Mouse (Mus musculus): ENCODE results near the gene Shld1. TPM values are rescaled to one million over a fixed set of nuclear protein-coding genes. Genes with fewer than 3 reads are reported as not detected.

Shld1 gene
- polyA plus RNA-seq (2021; fragmentation: Nextera tagmentation): 37.5 and 38.3 TPM in 2 replicates
- long read RNA-seq, experiment 1, transcript Shld1-201 (3 exons, 1,076 nt): major isoform, 16 of 21 reads
- long read RNA-seq, experiment 1, partial matches to known transcripts: 2 of 21 reads
- long read RNA-seq, experiment 1, other reads (novel, unspliced or antisense): 3 of 21 reads
- long read RNA-seq, experiment 2, transcript Shld1-201 (3 exons, 1,076 nt): major isoform, 22 of 40 reads
- long read RNA-seq, experiment 2, partial matches to known transcripts: 7 of 40 reads
- long read RNA-seq, experiment 2, other reads (novel, unspliced or antisense): 11 of 40 reads

GRCm38 (mm10) chr2:132686756-132687737 is at the start of gene Shld1:
Gene Shld1, plus strand, starts transcription at chr2:132686931.

GRCm38 (mm10) chr2:132780978-132781377 is 94.2 kb downstream of the Shld1 start, which contains the start of gene Chgb:
Gene Chgb, plus strand, starts transcription at chr2:132781278.

Other genes with a start within 250 kb of the Shld1 start
- 40.8 and 41.0 TPM in 2 replicates for gene Gpcpd1, start 99.2 kb upstream of the Shld1 start, polyA plus RNA-seq (2021; fragmentation: Nextera tagmentation)
- gene Chgb, start 94.3 kb downstream of the Shld1 start, polyA plus RNA-seq (2021; fragmentation: Nextera tagmentation): 177 and 204 TPM in 2 replicates
- gene Trmt6, start 129.1 kb downstream of the Shld1 start, polyA plus RNA-seq (2021; fragmentation: Nextera tagmentation): 33.7 TPM in 2 replicates
- gene Mcm8, start 129.2 kb downstream of the Shld1 start, polyA plus RNA-seq (2021; fragmentation: Nextera tagmentation): 2.5 and 3.0 TPM in 2 replicates
- 14.2 and 16.8 TPM in 2 replicates for gene Crls1, start 159.7 kb downstream of the Shld1 start, polyA plus RNA-seq (2021; fragmentation: Nextera tagmentation)
- gene Lrrn4, start 194.0 kb downstream of the Shld1 start, polyA plus RNA-seq (2021; fragmentation: Nextera tagmentation): 0.20 and 0.40 TPM in 2 replicates